ENCODE assay signal across 23 mouse cellular contexts in the genomic region with DNA sequence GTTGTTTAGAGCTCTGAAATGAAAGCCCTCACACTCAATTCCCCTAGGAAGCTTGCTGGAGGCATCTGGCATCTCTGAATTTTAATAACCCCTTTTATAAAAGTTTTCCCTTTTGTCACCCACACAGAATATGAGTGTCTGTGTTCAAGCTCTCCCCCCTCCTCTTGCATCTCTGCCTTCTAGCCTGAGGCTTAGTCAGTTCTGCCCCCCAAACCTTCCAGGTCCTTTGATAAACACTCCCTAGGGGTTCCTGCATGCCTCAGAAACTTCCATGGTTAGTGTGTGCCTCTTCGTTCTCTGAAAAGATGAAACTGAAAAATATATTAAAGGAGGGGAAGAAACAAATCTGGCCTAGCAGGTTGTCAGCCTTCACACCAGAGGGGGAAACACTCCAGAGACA.
"Had no signal": no experiment of that assay in that cellular context is flagged by ENCODE, and none has a peak within 500 bp of the region (broad histone marks: within the 10 kb centered on the region; RNA-seq: fewer than 3 reads in every experiment).

No protein-coding gene starts in this region.

- H3K9ac ChIP-seq: heart, embryonic 13.5 days; heart, embryonic 15.5 days; hindbrain, embryonic 12.5 days; hindbrain, embryonic 14.5 days; intestine, embryonic 15.5 days; limb, embryonic 13.5 days; limb, embryonic 15.5 days had no signal

- H3K27me3 ChIP-seq: heart, embryonic 13.5 days; heart, embryonic 15.5 days; hindbrain, embryonic 12.5 days; intestine, embryonic 15.5 days; limb, embryonic 13.5 days; limb, embryonic 15.5 days had no signal

- H3K4me1 ChIP-seq: heart, embryonic 13.5 days; heart, embryonic 15.5 days; intestine, embryonic 15.5 days; limb, embryonic 13.5 days; limb, embryonic 15.5 days had no signal

- H3K4me2 ChIP-seq: heart, embryonic 11.5 days; heart, embryonic 13.5 days; heart, embryonic 15.5 days; hindbrain, embryonic 12.5 days; hindbrain, embryonic 14.5 days; intestine, embryonic 15.5 days; limb, embryonic 13.5 days; limb, embryonic 15.5 days had no signal

- ATAC-seq: hindbrain, embryonic 16.5 days; inflammation-experienced regulatory T-cells, adult 6 months; intestine, embryonic 15.5 days; intestine, postnatal 0 days had no signal

- H3K9me3 ChIP-seq: heart, embryonic 13.5 days; heart, embryonic 15.5 days; hindbrain, embryonic 10.5 days; hindbrain, embryonic 12.5 days; intestine, embryonic 15.5 days; limb, embryonic 13.5 days; limb, embryonic 15.5 days had no signal

- H3K36me3 ChIP-seq: heart, embryonic 13.5 days; heart, embryonic 15.5 days; hindbrain, embryonic 10.5 days; hindbrain, embryonic 12.5 days; intestine, embryonic 15.5 days; limb, embryonic 13.5 days; limb, embryonic 15.5 days had no signal

- H3K4me3 ChIP-seq: gastrocnemius, adult 2 months; heart, adult 2 months; heart, embryonic 13.5 days; heart, embryonic 15.5 days; hindbrain, embryonic 10.5 days; hindbrain, embryonic 12.5 days; intestine, embryonic 15.5 days; limb, embryonic 13.5 days; limb, embryonic 15.5 days had no signal

- DNase-seq: gastrocnemius, adult 2 months; gastrocnemius, postnatal 10 days; gastrocnemius, postnatal 25 days; heart, adult 2 months; heart, postnatal 14 days; heart, postnatal 4 days; kidney, adult 18-20 months; kidney, adult 8-10 months; kidney, postnatal 10 days; kidney, postnatal 36 days; left cerebral cortex, postnatal 4 days had no signal

- H3K27ac ChIP-seq: gastrocnemius, adult 2 months; heart, adult 2 months; heart, embryonic 13.5 days; heart, embryonic 15.5 days; hindbrain, embryonic 10.5 days; hindbrain, embryonic 12.5 days; hindbrain, embryonic 14.5 days; intestine, embryonic 15.5 days; limb, embryonic 13.5 days; limb, embryonic 15.5 days had no signal
